ENCODE assay signal across 19 mouse cellular contexts in genomic region chr9:48661225-48662023, GRCm38 (mm10). TPM values are rescaled to one million over a fixed set of nuclear protein-coding genes. Genes with fewer than 3 reads are reported as not detected.
DNase-seq lines count a peak whose midpoint lies in the region; ATAC-seq lines count a peak whose summit lies in the region.
"Had no signal": no experiment of that assay in that cellular context is flagged by ENCODE, and none has a peak within 500 bp of the region (broad histone marks: within the 10 kb centered on the region; RNA-seq: fewer than 3 reads in every experiment).

No protein-coding gene starts in this region.

- WGBS in hindbrain, embryonic 10.5 days: 76% methylated on average over 9 of the region's 9 CpGs
- WGBS in hindbrain, embryonic 16.5 days: 49% methylated on average over 9 of the region's 9 CpGs
- WGBS in hindbrain, embryonic 13.5 days: 47% methylated on average over 9 of the region's 9 CpGs
- WGBS in midbrain, embryonic 12.5 days: 57% methylated on average over 9 of the region's 9 CpGs
- 38% methylated on average over 9 of the region's 9 CpGs for WGBS in neural tube, embryonic 15.5 days

- peaks cover 11% of the 10 kb centered on the region; the same call in 1 of the 2 replicates for H3K27me3 ChIP-seq in hindbrain, embryonic 10.5 days (ENCODE audit: insufficient read depth, poor library complexity, severe bottlenecking)
- H3K27me3 ChIP-seq in hindbrain, embryonic 16.5 days (replicated peaks; ENCODE audit: control insufficient read depth, insufficient read depth, low read length): no peaks in the 10 kb centered on the region
- H3K27me3 ChIP-seq in hindbrain, embryonic 13.5 days: peaks cover 13% of the 10 kb centered on the region; the same call in 1 of the 2 replicates
- 0 out of 2 replicates have a peak, but pooled peaks cover 5% of the 10 kb centered on the region for H3K27me3 ChIP-seq in midbrain, embryonic 12.5 days
- H3K27me3 ChIP-seq in neural tube, embryonic 15.5 days (replicated peaks): peaks cover 5% of the 10 kb centered on the region; the same call in 1 of the 2 replicates
- H3K27me3 ChIP-seq: CH12.LX had no signal

- ATAC-seq in hindbrain, embryonic 16.5 days: no peak
- no peak for ATAC-seq in hindbrain, embryonic 13.5 days (ENCODE audit: low FRiP score)
- 0 out of 2 replicates have a peak, but pooled peaks have one; percentile 7 for ATAC-seq in midbrain, embryonic 12.5 days (ENCODE audit: low FRiP score, low read depth)
- ATAC-seq in neural tube, embryonic 15.5 days (ENCODE audit: low FRiP score): peak; percentile 33; the same call in 1 of the 2 replicates
- ATAC-seq in activated CD4-positive, CD25-positive, alpha-beta regulatory T cell, adult 4 months: no peak
- ATAC-seq: intestine, embryonic 16.5 days; liver, embryonic 12.5 days had no signal

- H3K27ac ChIP-seq in hindbrain, embryonic 10.5 days: peak overlapping the region; percentile 83
- H3K27ac ChIP-seq in hindbrain, embryonic 16.5 days (ENCODE audit: low read depth, low read length): no peak overlapping the region
- H3K27ac ChIP-seq in hindbrain, embryonic 13.5 days: peak overlapping the region; percentile 81
- H3K27ac ChIP-seq in midbrain, embryonic 12.5 days (replicated peaks): peak overlapping the region; percentile 83
- H3K27ac ChIP-seq in neural tube, embryonic 15.5 days (replicated peaks): 0 out of 2 replicates have a peak overlapping the region, but pooled peaks have one; percentile 51
- H3K27ac ChIP-seq: embryonic facial prominence, embryonic 13.5 days; heart, embryonic 10.5 days; kidney, postnatal 0 days; liver, embryonic 12.5 days; lung, embryonic 15.5 days had no signal

- peaks cover 48% of the 10 kb centered on the region for H3K36me3 ChIP-seq in hindbrain, embryonic 10.5 days
- H3K36me3 ChIP-seq in hindbrain, embryonic 16.5 days (ENCODE audit: control insufficient read depth, insufficient read depth, low read length): no peaks in the 10 kb centered on the region
- H3K36me3 ChIP-seq in hindbrain, embryonic 13.5 days: peaks cover 5% of the 10 kb centered on the region
- H3K36me3 ChIP-seq in midbrain, embryonic 12.5 days: peaks cover 7% of the 10 kb centered on the region
- H3K36me3 ChIP-seq in neural tube, embryonic 15.5 days: no peaks in the 10 kb centered on the region
- H3K36me3 ChIP-seq: embryonic facial prominence, embryonic 13.5 days had no signal

- H3K9me3 ChIP-seq in hindbrain, embryonic 10.5 days: peaks cover 7% of the 10 kb centered on the region
- peaks cover 3% of the 10 kb centered on the region; the same call in 1 of the 2 replicates for H3K9me3 ChIP-seq in hindbrain, embryonic 16.5 days (ENCODE audit: control insufficient read depth, low read length)
- no peaks in the 10 kb centered on the region; the same call in 1 of the 2 replicates for H3K9me3 ChIP-seq in hindbrain, embryonic 13.5 days
- peaks cover 5% of the 10 kb centered on the region for H3K9me3 ChIP-seq in midbrain, embryonic 12.5 days
- no peaks in the 10 kb centered on the region for H3K9me3 ChIP-seq in neural tube, embryonic 15.5 days (replicated peaks)
- H3K9me3 ChIP-seq: lung, embryonic 15.5 days had no signal

- no peak overlapping the region for H3K4me3 ChIP-seq in hindbrain, embryonic 10.5 days
- H3K4me3 ChIP-seq in hindbrain, embryonic 16.5 days (ENCODE audit: low read length): no peak overlapping the region
- no peak overlapping the region for H3K4me3 ChIP-seq in hindbrain, embryonic 13.5 days
- H3K4me3 ChIP-seq in midbrain, embryonic 12.5 days: no peak overlapping the region
- no peak overlapping the region for H3K4me3 ChIP-seq in neural tube, embryonic 15.5 days (replicated peaks)
- H3K4me3 ChIP-seq: embryonic facial prominence, embryonic 13.5 days; heart, embryonic 10.5 days; liver, embryonic 12.5 days; lung, embryonic 15.5 days had no signal

- no peak overlapping the region for H3K9ac ChIP-seq in hindbrain, embryonic 16.5 days (ENCODE audit: low read depth, low read length)
- H3K9ac ChIP-seq in hindbrain, embryonic 13.5 days: no peak overlapping the region
- H3K9ac ChIP-seq in midbrain, embryonic 12.5 days (replicated peaks): 0 out of 2 replicates have a peak overlapping the region, but pooled peaks have one; percentile 4
- no peak overlapping the region for H3K9ac ChIP-seq in neural tube, embryonic 15.5 days (replicated peaks)
- H3K9ac ChIP-seq: embryonic facial prominence, embryonic 13.5 days; liver, embryonic 12.5 days; lung, embryonic 15.5 days had no signal

- H3K4me1 ChIP-seq in hindbrain, embryonic 10.5 days (replicated peaks): peaks cover 60% of the 10 kb centered on the region
- H3K4me1 ChIP-seq in hindbrain, embryonic 16.5 days (ENCODE audit: control insufficient read depth, insufficient read depth, low read depth, low read length): peaks cover 12% of the 10 kb centered on the region
- H3K4me1 ChIP-seq in hindbrain, embryonic 13.5 days (replicated peaks): peaks cover 39% of the 10 kb centered on the region
- peaks cover 32% of the 10 kb centered on the region for H3K4me1 ChIP-seq in midbrain, embryonic 12.5 days
- peaks cover 29% of the 10 kb centered on the region for H3K4me1 ChIP-seq in neural tube, embryonic 15.5 days

- no peak for DNase-seq in hindbrain, embryonic 10.5 days (ENCODE audit: low spot score)
- DNase-seq in layer of hippocampus, adult 18-20 months (ENCODE audit: low spot score in 2 of 2): no peak
- no peak for DNase-seq in embryo, embryonic 11 days
- DNase-seq: adrenal gland, postnatal 25 days; cerebellum, postnatal 14 days; heart, postnatal 14 days; layer of hippocampus, adult 9-11 months had no signal

- no peak overlapping the region for H3K4me2 ChIP-seq in hindbrain, embryonic 16.5 days (ENCODE audit: low read length)
- no peak overlapping the region for H3K4me2 ChIP-seq in hindbrain, embryonic 13.5 days
- no peak overlapping the region for H3K4me2 ChIP-seq in midbrain, embryonic 12.5 days (replicated peaks)
- H3K4me2 ChIP-seq in neural tube, embryonic 15.5 days: no peak overlapping the region
- H3K4me2 ChIP-seq: embryonic facial prominence, embryonic 13.5 days; liver, embryonic 12.5 days; lung, embryonic 15.5 days had no signal

RNA-seq across cellular contexts. Expression of gene Nnmt, which starts 56.5 kb away (rescaled TPM):
- polyA plus RNA-seq in hindbrain, embryonic 10.5 days (2016; fragmentation: Nextera tagmentation; extraction: Ambion mirVana): 0.46 and 0.97 TPM in 2 replicates
- 1.9 and 2.6 TPM in 2 replicates for polyA plus RNA-seq in hindbrain, embryonic 16.5 days (2015; fragmentation: Nextera tagmentation; extraction: Ambion mirVana)
- polyA plus RNA-seq in hindbrain, embryonic 13.5 days (2015; fragmentation: Nextera tagmentation; extraction: Ambion mirVana): 0.38 and 0.81 TPM in 2 replicates
- 1.9 and 2.3 TPM in 2 replicates for polyA plus RNA-seq in midbrain, embryonic 12.5 days (2016; fragmentation: Nextera tagmentation; extraction: Ambion mirVana)
- polyA plus RNA-seq in neural tube, embryonic 15.5 days (2015; fragmentation: Nextera tagmentation; extraction: Ambion mirVana): 0.70 and 0.92 TPM in 2 replicates
- total RNA-seq in layer of hippocampus, adult 18-20 months (2021): 1 to 10 TPM; 2.3 to 2.7 TPM
- polyA plus RNA-seq in activated CD4-positive, CD25-positive, alpha-beta regulatory T cell, adult 4 months (2017; shearing (Covaris generic)): not detected
- total RNA-seq: CH12.LX had no signal

Comparison
In these comparisons a context has a peak if more than half of its experiments do, and no peak if none do; other contexts are left out.
1. ATAC-seq: peak in midbrain, embryonic 12.5 days (single experiment) and neural tube, embryonic 15.5 days (single experiment); none in hindbrain, embryonic 16.5 days (single experiment), hindbrain, embryonic 13.5 days (single experiment) and activated CD4-positive, CD25-positive, alpha-beta regulatory T cell, adult 4 months (single experiment).